Mouse (Mus musculus) embryo, embryonic 10.5 days (tissue): Measurements from ENCODE around the gene B9d2.
A peak's percentile ranks its signal among the peaks of the same experiment; 100 is the strongest.
"Not testable (repeated sequence)": the region's sequence is repeated elsewhere in the genome, so short reads cannot be mapped to it uniquely, and the experiment has no call there.

Experiments used
- DNase-seq: peaks from one replicate; pipeline ENCODE4 v3.0.0-alpha.2; 2015; ENCODE audit warnings: low spot score

Gene B9d2

GRCm38 (mm10) chr7:25704716-25705364 is 24.3 kb downstream of the B9d2 start:
- DNase-seq: no peak

- no peak for DNase-seq
Measured at GRCm38 (mm10) chr7:25705801-25706251, 25.2 kb downstream of the B9d2 start.

- no peak for DNase-seq
Measured at GRCm38 (mm10) chr7:25706578-25707170, 26.1 kb downstream of the B9d2 start.

GRCm38 (mm10) chr7:25707581-25708292 is 27.2 kb downstream of the B9d2 start:
- DNase-seq: no peak

- no peak for DNase-seq
Measured at GRCm38 (mm10) chr7:25709961-25710360, 29.4 kb downstream of the B9d2 start.

- DNase-seq: no peak
Measured at GRCm38 (mm10) chr7:25710519-25711130, 30.0 kb downstream of the B9d2 start.

- no peak for DNase-seq
Measured at GRCm38 (mm10) chr7:25711165-25711564, 30.6 kb downstream of the B9d2 start.

- peak; percentile 76 for DNase-seq
Measured at GRCm38 (mm10) chr7:25711731-25712197, 31.2 kb downstream of the B9d2 start.

- no peak for DNase-seq
Measured at GRCm38 (mm10) chr7:25712801-25713200, 32.2 kb downstream of the B9d2 start.

- no peak for DNase-seq
Measured at GRCm38 (mm10) chr7:25714581-25714980, 34.0 kb downstream of the B9d2 start.

- DNase-seq: no peak
Measured at GRCm38 (mm10) chr7:25715731-25716271, 35.2 kb downstream of the B9d2 start.

- DNase-seq: no peak
Measured at GRCm38 (mm10) chr7:25717478-25717877, 36.9 kb downstream of the B9d2 start.

GRCm38 (mm10) chr7:25718788-25719417 is 38.3 kb downstream of the B9d2 start, which contains the start of gene Ccdc97:
TSS of gene Ccdc97 (minus strand) at chr7:25719088.
- DNase-seq: peak; percentile 98

- peak; percentile 87 for DNase-seq
Measured at GRCm38 (mm10) chr7:25719761-25720610, 39.4 kb downstream of the B9d2 start.

GRCm38 (mm10) chr7:25720760-25721159 is 40.2 kb downstream of the B9d2 start:
- no peak for DNase-seq

GRCm38 (mm10) chr7:25721776-25722175 is 41.2 kb downstream of the B9d2 start:
- not testable (repeated sequence) for DNase-seq

GRCm38 (mm10) chr7:25725886-25726285 is 45.3 kb downstream of the B9d2 start:
- no peak for DNase-seq

GRCm38 (mm10) chr7:25727800-25728199 is 47.2 kb downstream of the B9d2 start:
- DNase-seq: no peak

- no peak for DNase-seq
Measured at GRCm38 (mm10) chr7:25729396-25729795, 48.8 kb downstream of the B9d2 start.

GRCm38 (mm10) chr7:25729862-25730261 is 49.3 kb downstream of the B9d2 start:
- DNase-seq: no peak
